Mouse (Mus musculus) layer of hippocampus, postnatal 25 days (tissue): ENCODE data around the gene Gtf2a1l. TPM values are rescaled to one million over a fixed set of nuclear protein-coding genes. Genes with fewer than 3 reads are reported as not detected.

Source experiments
- total RNA-seq, 2 experiments: library from RNA; stranded (reverse); gene quantifications; 2 replicates each; pipeline ENCODE4 v1.2.3; 2021

The Gtf2a1l gene
- total RNA-seq, 2 experiments from 2014 or later: 0.22 to 0.49 TPM

Other genes starting within 250 kb of the Gtf2a1l start
- 10 to 100 TPM; 21.9 to 22.0 TPM for gene Foxn2, start 227.9 kb upstream of the Gtf2a1l start, total RNA-seq
- gene Ppp1r21, start 138.5 kb upstream of the Gtf2a1l start, total RNA-seq: 10 to 100 TPM; 81.8 to 84.9 TPM
- gene Ston1, start 71.0 kb upstream of the Gtf2a1l start, total RNA-seq: 10 to 100 TPM; 13.3 to 13.8 TPM
- under 1 TPM; 0.23 to 0.27 TPM for gene Lhcgr, start 123.3 kb downstream of the Gtf2a1l start, total RNA-seq